Mouse (Mus musculus) left cerebral cortex, postnatal 4 days (tissue): Measurements from ENCODE around the gene Tmod3. TPM values are rescaled to one million over a fixed set of nuclear protein-coding genes. Genes with fewer than 3 reads are reported as not detected.
A peak's percentile ranks its signal among the peaks of the same experiment; 100 is the strongest.
"Not testable (repeated sequence)": the region's sequence is repeated elsewhere in the genome, so short reads cannot be mapped to it uniquely, and the experiment has no call there.

ENCODE experiments used
- DNase-seq: peaks from one replicate; pipeline ENCODE4 v3.0.0-alpha.2; 2022
- intact Hi-C: fragments of 180-260 bp; cut with DNase I; formaldehyde crosslinking; loops from one replicate; pipeline ENCODE4 v1.15.1; 2025
- total RNA-seq, 2 experiments: library from RNA; stranded (reverse); gene quantifications; 2 replicates each; pipeline ENCODE4 v1.2.3; 2021

Tmod3 gene
- total RNA-seq, 2 experiments from 2014 or later = 85.0 to 96.1 TPM

- intact Hi-C loops = no loop called here
- no peak for DNase-seq
These were observed 495 bp downstream of the Tmod3 start for GRCm38 (mm10) chr9:75558812-75559511.

GRCm38 (mm10) chr9:75558360-75558759 lies 1.1 kb downstream of the Tmod3 start:
- intact Hi-C loops = no loop called here
- no peak for DNase-seq

GRCm38 (mm10) chr9:75553719-75554118 lies 5.7 kb downstream of the Tmod3 start:
- no peak for DNase-seq
- intact Hi-C loops = no loop called here

- DNase-seq = peak; percentile 8
- intact Hi-C loops = no loop called here
These were observed 8.1 kb downstream of the Tmod3 start for GRCm38 (mm10) chr9:75551342-75551741.

DNA sequence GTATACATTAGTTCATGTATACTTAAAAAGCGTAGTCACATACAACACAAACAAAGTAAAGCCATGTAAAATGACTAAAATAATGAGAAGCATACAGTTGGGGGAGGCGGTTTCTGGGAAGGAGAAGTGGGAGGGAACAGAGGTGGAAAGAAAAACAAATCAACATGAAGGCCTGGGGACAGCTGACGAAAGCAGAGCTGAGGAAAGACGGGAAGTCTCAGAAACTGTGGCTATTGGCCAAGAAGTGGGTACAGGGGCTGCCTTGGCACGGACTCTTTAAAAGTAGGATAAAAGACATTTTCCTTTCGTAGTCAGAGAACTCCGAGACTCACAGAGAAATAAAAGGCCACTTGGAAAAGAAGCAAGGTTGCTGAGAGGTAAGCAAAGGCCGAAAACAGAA lies 10.4 kb downstream of the Tmod3 start:
- intact Hi-C loops = no loop called here

GRCm38 (mm10) chr9:75546885-75547553 lies 12.4 kb downstream of the Tmod3 start:
- no peak for DNase-seq
- intact Hi-C loops = no loop called here

More for the DNA sequence above, 10.4 kb downstream of the Tmod3 start:
- DNase-seq = no peak

- no peak for DNase-seq
- intact Hi-C loops = no loop called here
These were observed 13.9 kb downstream of the Tmod3 start for GRCm38 (mm10) chr9:75545514-75545913.

DNA sequence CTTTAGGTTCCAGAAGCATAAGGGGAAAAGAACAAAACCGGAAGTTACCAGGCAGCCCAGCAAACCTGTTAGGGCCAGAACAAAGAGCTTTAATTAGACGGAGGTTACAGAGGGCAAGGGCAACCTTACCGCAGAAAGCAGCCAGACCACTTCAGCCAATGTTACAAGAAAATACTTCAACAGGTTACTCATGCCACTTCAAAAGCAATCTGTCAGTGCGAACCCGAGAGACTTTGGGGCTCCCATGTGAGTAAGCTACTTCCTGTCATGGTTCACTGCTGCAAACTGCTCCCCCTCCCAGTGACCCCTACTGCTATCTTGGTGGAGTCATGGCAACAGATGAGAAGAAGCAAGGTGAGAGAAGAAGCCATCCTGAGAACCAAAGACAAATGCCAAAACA lies 18.0 kb downstream of the Tmod3 start:
- intact Hi-C loops = no loop called here
- DNase-seq = no peak

DNA sequence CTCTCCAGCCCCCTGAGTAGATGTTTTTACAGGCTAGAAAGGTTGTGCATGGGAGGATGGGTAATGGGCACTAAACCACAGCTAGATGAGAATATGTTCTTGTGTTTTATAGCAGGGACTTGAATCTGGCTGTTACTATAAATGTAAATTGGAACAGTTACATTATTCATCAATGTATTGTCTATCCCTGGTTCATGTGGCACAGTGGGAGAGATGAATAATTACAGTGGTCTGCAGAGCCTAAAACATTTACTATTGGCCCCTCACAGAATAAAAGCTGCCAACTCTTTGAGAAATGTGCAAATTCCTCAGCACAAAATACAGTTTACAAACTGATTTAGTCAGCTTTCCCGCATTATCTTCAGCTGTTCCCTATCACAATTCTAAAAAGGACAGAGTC lies 23.0 kb downstream of the Tmod3 start:
- intact Hi-C loops = no loop called here
- DNase-seq = no peak

- intact Hi-C loops = no loop called here
- DNase-seq = no peak
These were observed 25.0 kb downstream of the Tmod3 start for GRCm38 (mm10) chr9:75534431-75534962.

DNA sequence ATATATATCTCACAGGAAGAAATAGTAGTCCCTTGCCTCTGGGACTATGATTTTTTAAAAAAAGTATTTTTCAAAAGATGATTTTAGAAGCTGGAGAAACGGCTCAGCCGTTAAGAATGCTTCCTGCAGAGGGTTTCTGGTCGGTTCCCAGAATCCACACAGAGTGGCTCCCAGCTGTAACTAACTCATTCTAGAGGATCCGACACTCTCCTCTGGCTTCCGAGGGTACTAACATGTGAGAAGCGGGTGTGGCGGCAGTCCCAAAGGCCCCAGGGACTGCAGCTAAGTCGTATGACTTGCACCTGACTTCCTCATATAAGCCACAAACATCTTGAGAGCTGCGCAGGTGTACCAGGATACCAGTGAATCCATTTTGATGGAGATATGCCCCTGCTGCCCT lies 26.5 kb downstream of the Tmod3 start:
- intact Hi-C loops, DNase-seq: not testable (repeated sequence)

DNA sequence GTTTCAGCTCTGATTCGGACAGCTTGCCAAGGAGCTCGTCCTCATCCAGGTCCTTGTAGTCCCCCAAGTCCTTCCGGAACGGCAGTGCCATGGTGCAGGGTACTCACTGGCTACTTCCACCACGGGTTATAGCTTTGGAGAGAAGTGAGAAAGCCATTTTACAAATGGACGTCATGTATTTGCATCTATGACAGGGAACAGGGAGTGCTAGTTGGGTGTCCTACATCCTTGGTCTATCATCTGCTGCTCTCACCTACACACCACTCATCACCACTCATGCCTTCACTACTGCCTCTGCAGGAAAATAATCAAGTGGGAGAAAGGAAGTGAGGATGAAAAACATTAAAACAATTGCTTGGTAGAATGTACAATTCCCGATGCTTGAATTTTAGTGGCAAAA lies 27.0 kb downstream of the Tmod3 start:
- intact Hi-C loops = no loop called here
- no peak for DNase-seq

- intact Hi-C loops = no loop called here
- DNase-seq = no peak
These were observed 30.1 kb downstream of the Tmod3 start for GRCm38 (mm10) chr9:75529358-75529757.

DNA sequence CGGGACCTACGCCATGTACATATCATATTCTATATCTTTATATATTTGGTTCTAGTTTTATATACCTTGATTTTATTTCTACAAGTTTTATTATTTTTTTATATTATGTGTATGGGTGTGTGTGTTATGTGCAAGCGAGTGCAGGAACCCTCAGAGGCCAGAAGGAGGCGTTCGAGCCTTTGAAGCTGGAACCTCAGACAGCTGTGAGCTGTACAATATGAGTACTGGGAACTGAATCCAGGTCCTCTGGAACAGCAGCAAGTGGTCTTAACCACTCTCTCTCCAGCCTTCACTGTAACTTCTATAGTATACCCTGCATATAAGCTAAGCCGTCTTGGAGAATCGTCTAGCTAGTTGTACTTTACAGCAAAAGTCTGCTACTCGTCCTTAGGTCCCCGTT lies 31.4 kb downstream of the Tmod3 start:
- no peak for DNase-seq
- intact Hi-C loops = no loop called here

DNA sequence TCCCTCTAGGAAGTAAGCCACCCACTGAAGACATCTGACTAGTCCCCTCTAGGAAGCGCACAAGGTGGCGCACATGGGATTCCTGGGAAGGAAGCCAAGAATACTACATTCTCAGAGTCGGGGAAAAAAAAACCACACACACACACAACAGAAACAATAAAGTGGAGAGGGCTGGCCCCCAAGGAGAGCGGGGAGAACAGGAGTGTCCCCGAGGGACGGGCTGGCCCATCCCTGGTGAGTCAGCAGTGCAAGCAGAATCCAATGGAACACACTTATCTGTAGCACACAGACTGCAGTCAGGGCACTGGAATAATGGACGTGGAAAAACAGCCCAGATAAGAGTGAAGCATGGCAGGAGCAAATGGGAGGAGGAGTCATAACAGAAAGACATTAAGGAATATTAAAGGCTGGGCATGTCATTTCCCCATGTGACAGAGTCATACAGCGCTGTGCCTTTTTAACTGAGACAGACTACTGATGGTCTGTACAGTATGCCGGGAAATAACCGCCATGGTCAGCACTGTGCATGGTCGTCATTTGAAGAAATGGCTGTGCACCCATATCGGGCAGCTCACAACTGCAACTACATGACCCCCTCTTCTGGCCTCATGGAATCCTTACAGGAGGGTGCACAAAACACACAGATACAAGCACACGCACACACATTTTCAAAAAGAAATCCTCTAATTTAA lies 31.9 kb downstream of the Tmod3 start:
- intact Hi-C loops = no loop called here
- DNase-seq = no peak

DNA sequence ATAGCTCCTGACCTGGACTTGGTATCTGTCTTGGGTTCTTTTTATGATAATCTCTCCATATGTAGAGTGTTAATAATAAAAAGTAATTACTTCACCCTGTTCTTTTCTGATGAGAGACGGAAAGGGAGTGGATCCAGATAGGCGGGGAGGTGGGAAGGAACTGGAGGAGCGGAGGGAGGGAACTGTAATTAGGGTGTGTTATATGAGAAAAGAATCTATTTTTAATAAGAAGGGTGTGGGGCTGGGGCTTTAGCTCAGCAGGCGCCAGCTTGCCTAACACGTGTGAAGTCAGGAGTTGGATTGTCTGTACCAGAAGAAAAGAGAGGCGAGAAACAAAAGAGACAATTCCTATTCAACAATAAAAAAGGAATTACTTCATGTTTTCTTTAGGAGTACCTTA lies 35.8 kb downstream of the Tmod3 start:
- intact Hi-C loops = no loop called here
- no peak for DNase-seq

DNA sequence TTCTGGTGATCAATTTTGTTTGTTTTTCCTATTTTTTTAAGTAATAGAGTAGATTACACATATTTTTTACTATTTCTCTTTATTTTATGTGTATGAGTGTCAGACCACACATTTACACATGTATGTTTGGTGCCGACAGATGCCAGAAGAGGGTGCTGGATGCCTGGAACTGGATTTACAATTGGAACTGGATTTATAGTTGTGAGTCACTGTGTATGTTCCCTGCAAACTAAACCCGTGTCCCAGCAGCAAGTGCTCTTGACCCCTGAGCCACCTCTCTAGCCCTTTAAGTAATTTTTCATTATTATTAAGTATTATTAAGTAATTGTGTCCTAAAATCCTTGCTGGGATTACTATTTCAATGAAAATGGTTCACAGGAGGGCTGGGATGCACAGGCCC lies 37.2 kb downstream of the Tmod3 start:
- intact Hi-C loops = no loop called here
- DNase-seq = no peak

DNA sequence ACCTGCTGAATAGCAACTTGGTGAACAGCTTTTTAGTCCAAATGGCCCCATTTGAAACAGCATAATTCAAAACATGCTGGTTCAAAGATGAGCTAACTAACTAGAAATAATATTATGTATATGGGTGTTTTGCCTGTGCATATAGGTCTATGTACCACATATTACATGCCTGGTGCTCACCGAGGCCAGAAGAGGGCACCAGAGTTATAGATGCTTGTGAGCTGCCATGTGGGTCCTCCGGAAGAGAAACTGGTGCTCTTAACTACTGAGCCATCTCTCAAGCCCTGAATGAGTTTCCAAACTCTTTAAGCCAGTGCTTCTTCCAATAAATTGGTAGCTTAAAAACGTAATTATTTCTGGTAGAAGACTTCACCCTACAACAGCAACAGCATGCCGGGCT lies 37.7 kb downstream of the Tmod3 start:
- DNase-seq = peak; percentile 55
- intact Hi-C loops = loop anchor here (2.0 kb wide), 1 partner anchor 61 kb away; no protein-coding TSS in a partner anchor

DNA sequence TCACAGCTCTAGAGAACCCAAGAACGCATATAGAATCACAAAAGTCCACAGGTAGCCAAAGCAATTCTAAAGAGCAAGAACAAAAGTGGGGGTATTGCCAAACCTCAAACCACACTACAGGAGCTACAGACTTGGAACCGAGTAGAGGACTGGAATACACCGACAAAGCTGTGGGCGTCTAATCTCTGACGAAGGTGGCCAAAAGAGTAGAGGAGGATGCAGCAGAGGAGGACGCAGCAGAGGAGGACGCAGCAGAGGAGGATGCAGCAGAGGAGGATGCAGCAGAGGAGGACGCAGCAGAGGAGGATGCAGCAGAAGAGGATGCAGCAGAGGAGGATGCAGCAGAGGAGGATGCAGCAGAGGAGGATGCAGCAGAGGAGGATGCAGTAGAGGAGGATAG lies 38.5 kb downstream of the Tmod3 start:
- no peak for DNase-seq
- intact Hi-C loops = loop anchor here (2.0 kb wide), 1 partner anchor 62 kb away; no protein-coding TSS in a partner anchor

DNA sequence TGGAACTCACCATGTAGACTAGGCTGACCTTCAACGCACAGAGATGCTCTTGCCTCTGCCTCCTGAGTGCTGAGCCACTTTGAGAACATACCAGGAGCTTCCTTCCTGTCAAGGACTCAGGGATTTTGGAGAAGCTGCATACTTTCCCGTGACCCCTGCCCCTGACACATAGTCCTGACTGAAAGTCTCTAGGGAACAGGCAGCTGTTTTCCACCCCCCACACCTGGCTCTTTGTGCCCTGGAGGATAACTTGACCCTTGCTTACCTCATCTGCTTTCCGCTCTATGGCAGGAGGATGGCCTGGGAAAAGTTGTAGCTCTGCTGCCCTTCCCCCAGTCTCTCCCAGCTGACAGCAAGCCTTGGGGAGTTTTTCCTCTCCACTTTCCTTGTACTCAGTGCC lies 41.7 kb downstream of the Tmod3 start:
- intact Hi-C loops = no loop called here
- DNase-seq = no peak

GRCm38 (mm10) chr9:75515464-75516113 lies 43.9 kb downstream of the Tmod3 start:
- DNase-seq = peak; percentile 47
- intact Hi-C loops = no loop called here
